Mouse (Mus musculus): ENCODE data around the gene Rps6ka5.

- TF ChIP-seq TCF12 (IDR thresholded peaks at IDR 0.05; ENCODE audit: low read depth, low read length) = no peak
- TF ChIP-seq CTCF (IDR thresholded peaks at IDR 0.05 in 2 of 3, conservative IDR thresholded peaks at IDR 0.05 in 1 of 3; ENCODE audit: control insufficient read depth in 1 of 3, insufficient read depth in 1 of 3, low read depth in 2 of 3, low read length in 3 of 3, poor library complexity in 1 of 3, severe bottlenecking in 1 of 3) = peak; percentile 88 to 95 (median 94)
- no peak for TF ChIP-seq TAL1 (IDR thresholded peaks at IDR 0.05; ENCODE audit: low read length)
- TF ChIP-seq MYC (IDR thresholded peaks at IDR 0.05; ENCODE audit: low read depth, low read length) = peak; percentile 77
- TF ChIP-seq POLR2A (IDR thresholded peaks at IDR 0.05; ENCODE audit: control insufficient read depth in 1 of 2, insufficient read depth in 1 of 2, low read depth in 1 of 2, low read length in 2 of 2, poor library complexity in 1 of 2) = no peak
- TF ChIP-seq GATA1 (IDR thresholded peaks at IDR 0.05; ENCODE audit: low read depth, low read length) = no peak
- TF ChIP-seq RAD21 (IDR thresholded peaks at IDR 0.05; ENCODE audit: low read depth, low read length) = peak; percentile 82
- no peak for TF ChIP-seq ZKSCAN1 (IDR thresholded peaks at IDR 0.05; ENCODE audit: low read depth, low read length)
- TF ChIP-seq CHD2 (IDR thresholded peaks at IDR 0.05; ENCODE audit: low read length) = no peak
- TF ChIP-seq TBP (IDR thresholded peaks at IDR 0.05; ENCODE audit: low read depth, low read length) = no peak
- no peak for TF ChIP-seq EP300 (IDR thresholded peaks at IDR 0.05; ENCODE audit: low read depth in 1 of 2, low read length in 2 of 2)
- no peak for TF ChIP-seq USF1 (IDR thresholded peaks at IDR 0.05; ENCODE audit: low read depth, low read length)
- peak; percentile 78 for TF ChIP-seq ZC3H11A (IDR thresholded peaks at IDR 0.05; ENCODE audit: low read depth, low read length)
Observed at GRCm38 (mm10) chr12:100604540-100604939, 122.2 kb downstream of the Rps6ka5 start.

Data from MEL (cell line).